In the genomic region with DNA sequence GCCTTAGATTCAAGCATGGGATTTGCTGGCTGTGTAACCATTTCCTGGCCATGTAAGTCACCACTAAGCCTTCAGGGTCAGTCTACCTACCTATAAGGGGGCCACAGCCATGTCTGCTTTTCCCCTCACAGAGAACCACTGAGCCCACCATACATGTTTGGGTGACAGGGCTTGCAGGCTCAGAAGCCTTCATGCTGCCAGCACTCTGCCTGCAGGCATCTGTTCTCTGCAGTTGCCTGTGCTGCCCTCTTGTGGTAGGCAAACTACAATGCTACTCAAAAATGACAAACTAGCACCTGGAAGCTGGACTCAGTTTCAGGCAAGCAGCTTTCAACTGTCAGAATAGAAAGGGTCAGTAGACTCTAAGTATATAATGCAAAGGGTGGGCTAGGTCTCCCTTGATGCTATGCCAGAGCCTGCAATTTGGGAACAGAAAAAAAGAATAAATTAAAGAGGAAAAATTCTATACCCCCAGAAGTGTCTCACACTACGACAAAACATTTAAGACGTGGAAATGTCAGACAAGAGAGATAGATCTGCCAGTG, we compare ENCODE assay signal across 8 mouse cellular contexts.
DNase-seq lines count a peak whose midpoint lies in the region; ATAC-seq and TF ChIP-seq lines count a peak whose summit lies in the region.

No protein-coding gene starts in this region.

- H3K4me3 ChIP-seq in midbrain, embryonic 10.5 days: no peak overlapping the region
- no peak overlapping the region for H3K4me3 ChIP-seq in midbrain, embryonic 16.5 days (ENCODE audit: low read depth, low read length)
- H3K4me3 ChIP-seq in forebrain, embryonic 15.5 days: no peak overlapping the region
- H3K4me3 ChIP-seq in liver, embryonic 14.5 days (ENCODE audit: insufficient read depth in 1 of 2, low read depth in 2 of 2, low read length in 2 of 2): no peak overlapping the region
- H3K4me3 ChIP-seq in olfactory bulb, adult 2 months (ENCODE audit: insufficient read depth, low read depth, low read length): no peak overlapping the region

- peak; percentile 84 for TF ChIP-seq CTCF in liver, embryonic 14.5 days (IDR thresholded peaks at IDR 0.05; ENCODE audit: low read depth)
- peak; percentile 54; the same call in 1 of the 2 replicates for TF ChIP-seq CTCF in olfactory bulb, adult 2 months (IDR thresholded peaks at IDR 0.05; ENCODE audit: insufficient read depth, low read depth, low read length)

- peak; percentile 59 for DNase-seq in midbrain, embryonic 10.5 days (ENCODE audit: low spot score)
- peak; percentile 17 for DNase-seq in c-Kit-positive CD71-positive TER-119-positive erythroid progenitor cells, embryonic 14.5 days (ENCODE audit: low spot score)
- peak; percentile 52 for DNase-seq in kidney, adult 9 months
- peak in 1 of 3 experiments; percentile 10 for DNase-seq in liver, embryonic 14.5 days (ENCODE audit: low read depth in 3 of 3, low spot score in 3 of 3)
- DNase-seq in thymus, postnatal 10 days (ENCODE audit: low spot score in 2 of 2): peak; percentile 56 to 86

- H3K4me2 ChIP-seq in midbrain, embryonic 16.5 days (ENCODE audit: low read length): no peak overlapping the region
- H3K4me2 ChIP-seq in forebrain, embryonic 15.5 days (replicated peaks): no peak overlapping the region
- H3K4me2 ChIP-seq in liver, embryonic 14.5 days (ENCODE audit: low read depth): no peak overlapping the region

- no peak for ATAC-seq in midbrain, embryonic 16.5 days
- ATAC-seq in forebrain, embryonic 15.5 days (replicated peaks): peak; percentile 73
- no peak for ATAC-seq in liver, embryonic 14.5 days (ENCODE audit: insufficient read depth)

- 95% methylated on average over 2 of the region's 2 CpGs for WGBS in midbrain, embryonic 10.5 days
- WGBS in midbrain, embryonic 16.5 days: 87% methylated on average over 2 of the region's 2 CpGs
- WGBS in forebrain, embryonic 15.5 days: 92% methylated on average over 2 of the region's 2 CpGs
- WGBS in liver, embryonic 14.5 days (ENCODE audit: insufficient replicate concordance): 67% methylated on average over 2 of the region's 2 CpGs
- WGBS in olfactory bulb, adult 2 months: 88% methylated on average over 2 of the region's 2 CpGs

- no peak for TF ChIP-seq EP300 in liver, embryonic 14.5 days (IDR thresholded peaks at IDR 0.05; ENCODE audit: low read depth)

- no peak for TF ChIP-seq POLR2A in olfactory bulb, adult 2 months (IDR thresholded peaks at IDR 0.05; ENCODE audit: insufficient read depth, low read depth, low read length)

- H3K9me3 ChIP-seq in midbrain, embryonic 10.5 days (replicated peaks): no peaks in the 10 kb centered on the region
- H3K9me3 ChIP-seq in midbrain, embryonic 16.5 days (replicated peaks; ENCODE audit: control insufficient read depth, low read length, poor library complexity, severe bottlenecking): no peaks in the 10 kb centered on the region
- no peaks in the 10 kb centered on the region for H3K9me3 ChIP-seq in forebrain, embryonic 15.5 days
- H3K9me3 ChIP-seq in liver, embryonic 14.5 days (ENCODE audit: control insufficient read depth, low read length): no peaks in the 10 kb centered on the region

- peaks cover 7% of the 10 kb centered on the region for H3K4me1 ChIP-seq in midbrain, embryonic 10.5 days
- 0 out of 2 replicates have a peak, but pooled peaks cover 2% of the 10 kb centered on the region for H3K4me1 ChIP-seq in midbrain, embryonic 16.5 days (ENCODE audit: control insufficient read depth, insufficient read depth, low read length)
- H3K4me1 ChIP-seq in forebrain, embryonic 15.5 days: peaks cover 13% of the 10 kb centered on the region
- 0 out of 4 replicates have a peak, but pooled peaks cover 0 to 2% of the 10 kb centered on the region in 2 experiments for H3K4me1 ChIP-seq in liver, embryonic 14.5 days (replicated peaks; ENCODE audit: control insufficient read depth in 2 of 2, insufficient read depth in 2 of 2, low read length in 1 of 2)
- peaks cover 5% of the 10 kb centered on the region for H3K4me1 ChIP-seq in olfactory bulb, adult 2 months (ENCODE audit: control insufficient read depth, insufficient read depth, low read length)

- no peak overlapping the region for H3K9ac ChIP-seq in midbrain, embryonic 16.5 days (ENCODE audit: low read depth, low read length)
- no peak overlapping the region for H3K9ac ChIP-seq in forebrain, embryonic 15.5 days (replicated peaks)
- H3K9ac ChIP-seq in liver, embryonic 14.5 days (replicated peaks): no peak overlapping the region

- no peaks in the 10 kb centered on the region for H3K27me3 ChIP-seq in midbrain, embryonic 10.5 days (ENCODE audit: low read depth, poor library complexity, severe bottlenecking)
- no peaks in the 10 kb centered on the region for H3K27me3 ChIP-seq in midbrain, embryonic 16.5 days (ENCODE audit: control insufficient read depth, insufficient read depth, low read depth, low read length)
- H3K27me3 ChIP-seq in forebrain, embryonic 15.5 days: no peaks in the 10 kb centered on the region
- H3K27me3 ChIP-seq in liver, embryonic 14.5 days (ENCODE audit: control insufficient read depth, insufficient read depth, low read length): no peaks in the 10 kb centered on the region

- H3K27ac ChIP-seq in midbrain, embryonic 10.5 days (replicated peaks): no peak overlapping the region
- no peak overlapping the region for H3K27ac ChIP-seq in midbrain, embryonic 16.5 days (ENCODE audit: low read length)
- no peak overlapping the region for H3K27ac ChIP-seq in forebrain, embryonic 15.5 days (replicated peaks)
- no peak overlapping the region for H3K27ac ChIP-seq in liver, embryonic 14.5 days
- H3K27ac ChIP-seq in olfactory bulb, adult 2 months (ENCODE audit: insufficient read depth, low read depth, low read length): no peak overlapping the region

- H3K36me3 ChIP-seq in midbrain, embryonic 10.5 days: no peaks in the 10 kb centered on the region
- no peaks in the 10 kb centered on the region for H3K36me3 ChIP-seq in midbrain, embryonic 16.5 days (ENCODE audit: control insufficient read depth, insufficient read depth, low read length)
- H3K36me3 ChIP-seq in forebrain, embryonic 15.5 days: no peaks in the 10 kb centered on the region
- H3K36me3 ChIP-seq in liver, embryonic 14.5 days (replicated peaks; ENCODE audit: control insufficient read depth, insufficient read depth, low read depth): no peaks in the 10 kb centered on the region
